Mouse (Mus musculus) MEL (cell line): ENCODE data around the gene Nemf. TPM values are rescaled to one million over a fixed set of nuclear protein-coding genes. Genes with fewer than 3 reads are reported as not detected.

Experiments used
- DNase-seq: peaks from one replicate; pipeline ENCODE4 v3.0.0; 2011; ENCODE audit warnings: low read depth, low spot score
- H3K27ac ChIP-seq: 2 replicates; pipeline ENCODE4 v1.5.1; 2012; ENCODE audit warnings: low read depth, mild to moderate bottlenecking, control low read depth, low read length, moderate library complexity; ENCODE audit not compliant: control insufficient read depth
- H3K27me3 ChIP-seq, 2 experiments: fragments of 150-350 bp in 1 of 2; sonication (generic) in 1 of 2; 2 replicates each; pipeline ENCODE4 v1.6.1; 2012; ENCODE audit warnings: low read length in 2 of 2, mild to moderate bottlenecking in 2 of 2, improper control_type of control experiment in 1 of 2, moderate library complexity in 1 of 2; ENCODE audit not compliant: insufficient read depth in 2 of 2, control insufficient read depth in 1 of 2
- H3K36me3 ChIP-seq, 2 experiments: 2 replicates each; pipeline ENCODE4 v1.6.1; 2012 to 2014; ENCODE audit warnings: low read length in 2 of 2, improper control_type of control experiment in 1 of 2, inconsistent platforms in 1 of 2, mild to moderate bottlenecking in 1 of 2; ENCODE audit not compliant: insufficient read depth in 2 of 2, control insufficient read depth in 1 of 2
- H3K4me1 ChIP-seq, 2 experiments: fragments of 150-350 bp in 1 of 2; sonication (generic) in 1 of 2; 2 replicates each; pipeline ENCODE4 v1.6.1; 2012; ENCODE audit warnings: low read length in 2 of 2, improper control_type of control experiment in 1 of 2, mild to moderate bottlenecking in 1 of 2; ENCODE audit not compliant: insufficient read depth in 2 of 2, control insufficient read depth in 1 of 2
- H3K4me3 ChIP-seq, 2 experiments: fragments of 150-350 bp in 1 of 2; sonication (generic) in 1 of 2; 2 replicates each; pipeline ENCODE4 v1.5.1; 2012; ENCODE audit warnings: low read depth in 2 of 2, low read length in 2 of 2, mild to moderate bottlenecking in 2 of 2, moderate library complexity in 2 of 2, control low read depth in 1 of 2, improper control_type of control experiment in 1 of 2; ENCODE audit not compliant: control insufficient read depth in 1 of 2, insufficient read depth in 1 of 2
- H3K79me2 ChIP-seq: 2 replicates; pipeline ENCODE4 v1.6.1; 2012; ENCODE audit warnings: mild to moderate bottlenecking, low read length, moderate library complexity; ENCODE audit not compliant: control insufficient read depth, poor library complexity, insufficient read depth
- H3K9ac ChIP-seq: 2 replicates; pipeline ENCODE4 v1.6.1; 2012; ENCODE audit warnings: low read depth, mild to moderate bottlenecking, control low read depth, low read length, moderate library complexity; ENCODE audit not compliant: control insufficient read depth, poor library complexity, severe bottlenecking
- H3K9me3 ChIP-seq: fragments of 150-350 bp; sonication (generic); replicated peaks from 2 replicates; pipeline ENCODE4 v1.6.1; 2012; ENCODE audit warnings: mild to moderate bottlenecking, low read length, improper control_type of control experiment, moderate library complexity; ENCODE audit not compliant: insufficient read depth
- BHLHE40 ChIP-seq: IDR thresholded peaks from 2 replicates; pipeline ENCODE4 v1.6.1; 2012; ENCODE audit warnings: low read depth, mild to moderate bottlenecking, inconsistent platforms, low read length, improper control_type of control experiment, borderline replicate concordance
- CTCF ChIP-seq, 3 experiments: IDR thresholded peaks in 2 of 3; conservative IDR thresholded peaks in 1 of 3; 2 replicates each; pipeline ENCODE4 v1.5.1; 2011 to 2012; ENCODE audit warnings: low read length in 3 of 3, low read depth in 2 of 3, mild to moderate bottlenecking in 2 of 3, improper control_type of control experiment in 1 of 3, inconsistent platforms in 1 of 3, mixed read lengths in 1 of 3, moderate library complexity in 1 of 3; ENCODE audit not compliant: control insufficient read depth in 1 of 3, insufficient read depth in 1 of 3, poor library complexity in 1 of 3, severe bottlenecking in 1 of 3
- E2F4 ChIP-seq: IDR thresholded peaks from 2 replicates; pipeline ENCODE4 v1.6.1; 2011; ENCODE audit warnings: low read depth, low read length, improper control_type of control experiment, borderline replicate concordance
- EP300 ChIP-seq, 2 experiments: IDR thresholded peaks; 2 replicates each; pipeline ENCODE4 v1.6.1; 2011; ENCODE audit warnings: improper control_type of control experiment in 2 of 2, low read length in 2 of 2, low read depth in 1 of 2, mild to moderate bottlenecking in 1 of 2
- GATA1 ChIP-seq: IDR thresholded peaks from 2 replicates; pipeline ENCODE4 v1.6.1; 2011; ENCODE audit warnings: low read depth, low read length, improper control_type of control experiment
- HCFC1 ChIP-seq: IDR thresholded peaks from 2 replicates; pipeline ENCODE4 v1.6.1; 2012; ENCODE audit warnings: low read depth, mild to moderate bottlenecking, inconsistent platforms, low read length, improper control_type of control experiment, moderate library complexity
- MAFK ChIP-seq: IDR thresholded peaks from 2 replicates; pipeline ENCODE4 v1.6.1; 2011; ENCODE audit warnings: low read depth, mild to moderate bottlenecking, low read length, improper control_type of control experiment, borderline replicate concordance
- MAX ChIP-seq: IDR thresholded peaks from 2 replicates; pipeline ENCODE4 v1.6.1; 2011; ENCODE audit warnings: low read length, improper control_type of control experiment
- MAZ ChIP-seq: IDR thresholded peaks from 2 replicates; pipeline ENCODE4 v1.6.1; 2012; ENCODE audit warnings: low read depth, mild to moderate bottlenecking, inconsistent platforms, low read length, improper control_type of control experiment
- MEF2A ChIP-seq: IDR thresholded peaks from 2 replicates; pipeline ENCODE4 v1.6.1; 2014; ENCODE audit warnings: low read depth, mild to moderate bottlenecking, inconsistent platforms, low read length, improper control_type of control experiment; ENCODE audit not compliant: poor library complexity, insufficient replicate concordance, severe bottlenecking; ENCODE audit errors: extremely low read depth
- MXI1 ChIP-seq: IDR thresholded peaks from 2 replicates; pipeline ENCODE4 v1.6.1; 2011; ENCODE audit warnings: mild to moderate bottlenecking, low read depth, low read length, improper control_type of control experiment
- MYB ChIP-seq: IDR thresholded peaks from 2 replicates; pipeline ENCODE4 v1.6.1; 2011; ENCODE audit warnings: mild to moderate bottlenecking, low read depth, low read length, improper control_type of control experiment
- MYC ChIP-seq: IDR thresholded peaks from 2 replicates; pipeline ENCODE4 v1.6.1; 2011; ENCODE audit warnings: low read depth, mild to moderate bottlenecking, low read length, improper control_type of control experiment, moderate library complexity
- NELFE ChIP-seq: IDR thresholded peaks from 2 replicates; pipeline ENCODE4 v1.6.1; 2011; ENCODE audit warnings: low read depth, low read length, improper control_type of control experiment
- RAD21 ChIP-seq: IDR thresholded peaks from 2 replicates; pipeline ENCODE4 v1.6.1; 2011; ENCODE audit warnings: mild to moderate bottlenecking, low read depth, low read length, improper control_type of control experiment
- RCOR1 ChIP-seq: IDR thresholded peaks from 2 replicates; pipeline ENCODE4 v1.6.1; 2012; ENCODE audit warnings: low read depth, mild to moderate bottlenecking, inconsistent platforms, low read length, improper control_type of control experiment
- SIN3A ChIP-seq: IDR thresholded peaks from 2 replicates; pipeline ENCODE4 v1.6.1; 2012; ENCODE audit warnings: low read length, improper control_type of control experiment, inconsistent platforms
- SMC3 ChIP-seq: IDR thresholded peaks from 2 replicates; pipeline ENCODE4 v1.6.1; 2011; ENCODE audit warnings: low read depth, low read length, improper control_type of control experiment
- TAL1 ChIP-seq: IDR thresholded peaks from 2 replicates; pipeline ENCODE4 v1.6.1; 2012; ENCODE audit warnings: mild to moderate bottlenecking, inconsistent platforms, low read length, moderate library complexity, mixed read lengths
- USF1 ChIP-seq: IDR thresholded peaks from 2 replicates; pipeline ENCODE4 v1.6.1; 2014; ENCODE audit warnings: low read depth, mild to moderate bottlenecking, inconsistent platforms, low read length, improper control_type of control experiment, moderate library complexity
- ZC3H11A ChIP-seq: IDR thresholded peaks from 2 replicates; pipeline ENCODE4 v1.6.1; 2012; ENCODE audit warnings: low read depth, mild to moderate bottlenecking, inconsistent platforms, low read length, improper control_type of control experiment
- ZKSCAN1 ChIP-seq: IDR thresholded peaks from 2 replicates; pipeline ENCODE4 v1.6.1; 2012; ENCODE audit warnings: low read depth, mild to moderate bottlenecking, inconsistent platforms, low read length, improper control_type of control experiment, moderate library complexity
- ZMIZ1 ChIP-seq: IDR thresholded peaks from 2 replicates; pipeline ENCODE4 v1.6.1; 2012; ENCODE audit warnings: low read depth, mild to moderate bottlenecking, inconsistent platforms, low read length, improper control_type of control experiment, moderate library complexity
- ZNF384 ChIP-seq: IDR thresholded peaks from 2 replicates; pipeline ENCODE4 v1.6.1; 2012; ENCODE audit warnings: low read depth, mild to moderate bottlenecking, inconsistent platforms, low read length, improper control_type of control experiment
- polyA plus RNA-seq, 2 experiments: library from polyadenylated mRNA; stranded (reverse) in 1 of 2; unstranded in 1 of 2; fragments of >175 nt in 1 of 2; fragments of >200 nt in 1 of 2; gene quantifications; 2 replicates each; pipeline versions ENCODE4 v1.2.1 to v1.2.4; 2012; ENCODE audit warnings: low replicate concordance in 2 of 2, low read depth in 1 of 2; ENCODE audit not compliant: insufficient read length in 2 of 2, insufficient read depth in 1 of 2, missing spikeins in 1 of 2
- total RNA-seq: library from RNA; depleted of rRNA; stranded (reverse); fragments of 300-350 nt; gene quantifications from 2 replicates; pipeline ENCODE4 v1.2.3, GENCODE M21; 2012

Nemf gene
- total and polyA plus RNA-seq, 3 experiments = 30.2 to 33.4 TPM; not detected in 1

GRCm38 (mm10) chr12:69267956-69268632, 88.9 kb downstream of the Nemf start:
- Histone ChIP-seq H3K9me3 (no peaks in the 10 kb centered on the region), H3K27me3 (no peaks in the 10 kb centered on the region; a peak in 1 of 4 replicates), H3K27ac (no peak overlapping the region), H3K36me3 (no peaks in the 10 kb centered on the region), H3K4me3 (no peak overlapping the region), H3K9ac (no peak overlapping the region)
- no peak for DNase-seq
- no peak for TF ChIP-seq RAD21
- no peak for TF ChIP-seq TAL1
- no peak for TF ChIP-seq ZMIZ1
- no peak for TF ChIP-seq BHLHE40
- no peak for TF ChIP-seq RCOR1
- no peak for TF ChIP-seq USF1
- TF ChIP-seq SIN3A = no peak
- TF ChIP-seq MEF2A = no peak
- TF ChIP-seq ZKSCAN1 = no peak
- TF ChIP-seq NELFE = no peak
- no peak for TF ChIP-seq MYC
- TF ChIP-seq, all 39 proteins: peak for 0
- Histone ChIP-seq H3K79me2 (no peaks in the 10 kb centered on the region), H3K4me1 (no peaks in the 10 kb centered on the region)

GRCm38 (mm10) chr12:69265031-69265430, 91.9 kb downstream of the Nemf start:
- no peak for TF ChIP-seq ZKSCAN1
- no peak for TF ChIP-seq NELFE
- TF ChIP-seq MYB = no peak

GRCm38 (mm10) chr12:69262251-69262650, 94.7 kb downstream of the Nemf start:
- Histone ChIP-seq H3K9ac (no peak overlapping the region), H3K27me3 (peaks cover 0 to 4% of the 10 kb centered on the region in 2 experiments; a peak in 2 of 4 replicates), H3K4me3 (no peak overlapping the region), H3K36me3 (no peaks in the 10 kb centered on the region), H3K79me2 (no peaks in the 10 kb centered on the region), H3K4me1 (no peaks in the 10 kb centered on the region), H3K9me3 (no peaks in the 10 kb centered on the region), H3K27ac (no peak overlapping the region)
- no peak for DNase-seq
- TF ChIP-seq MAZ = no peak
- no peak for TF ChIP-seq CTCF (IDR thresholded peaks at IDR 0.05 in 2 of 3, conservative IDR thresholded peaks at IDR 0.05 in 1 of 3; ENCODE audit: control insufficient read depth in 1 of 3, insufficient read depth in 1 of 3, low read depth in 2 of 3, low read length in 3 of 3, poor library complexity in 1 of 3, severe bottlenecking in 1 of 3)
- TF ChIP-seq MAX = no peak
- TF ChIP-seq MAFK = no peak
- TF ChIP-seq SMC3 = no peak
- TF ChIP-seq EP300 (IDR thresholded peaks at IDR 0.05; ENCODE audit: low read depth in 1 of 2, low read length in 2 of 2) = no peak
- TF ChIP-seq HCFC1 = no peak
- no peak for TF ChIP-seq BHLHE40
- no peak for TF ChIP-seq MYC
- TF ChIP-seq SIN3A = no peak
- no peak for TF ChIP-seq ZC3H11A
- TF ChIP-seq TAL1 = no peak
- no peak for TF ChIP-seq E2F4
- TF ChIP-seq ZNF384 = no peak
- TF ChIP-seq MYB = no peak
- no peak for TF ChIP-seq GATA1
- no peak for TF ChIP-seq MXI1

More at GRCm38 (mm10) chr12:69265031-69265430, 91.9 kb downstream of the Nemf start:
- H3K27ac ChIP-seq = no peak overlapping the region
- DNase-seq = no peak
- no peaks in the 10 kb centered on the region for H3K4me1 ChIP-seq
- H3K9me3 ChIP-seq = no peaks in the 10 kb centered on the region
- no peaks in the 10 kb centered on the region for H3K79me2 ChIP-seq
- H3K4me3 ChIP-seq = no peak overlapping the region
- no peak overlapping the region for H3K9ac ChIP-seq
- H3K36me3 ChIP-seq = no peaks in the 10 kb centered on the region
- peaks cover 0 to 2% of the 10 kb centered on the region in 2 experiments; a peak in 1 of 4 replicates for H3K27me3 ChIP-seq
